Mouse (Mus musculus) E14TG2a.4 (cell line): ENCODE data around the gene Tes.

ENCODE experiments used
- H3K27me3 ChIP-seq: 2 replicates; pipeline ENCODE4 v1.6.1; 2014; ENCODE audit warnings: low read length, control low read depth; ENCODE audit not compliant: insufficient read depth
- H3K36me3 ChIP-seq: 2 replicates; pipeline ENCODE4 v1.6.1; 2014; ENCODE audit warnings: low read length, control low read depth; ENCODE audit not compliant: insufficient read depth
- H3K4me1 ChIP-seq: replicated peaks from 2 replicates; pipeline ENCODE4 v1.6.1; 2014; ENCODE audit warnings: low read depth, low read length, control low read depth
- H3K4me3 ChIP-seq: replicated peaks from 2 replicates; pipeline ENCODE4 v1.5.1; 2014; ENCODE audit warnings: mild to moderate bottlenecking, low read length
- H3K9me3 ChIP-seq: 2 replicates; pipeline ENCODE4 v1.6.1; 2014; ENCODE audit warnings: low read length, control low read depth
- CTCF ChIP-seq: conservative IDR thresholded peaks from 2 replicates; pipeline ENCODE4 v1.5.1; 2014; ENCODE audit warnings: low read length
- NANOG ChIP-seq: IDR thresholded peaks from 2 replicates; pipeline ENCODE4 v1.6.1; 2014; ENCODE audit warnings: borderline replicate concordance, low read length, mixed read lengths
- POU5F1 ChIP-seq: IDR thresholded peaks from 2 replicates; pipeline ENCODE4 v1.6.1; 2014; ENCODE audit warnings: low read length, borderline replicate concordance

The Tes gene

GRCm38 (mm10) chr6:17087485-17087884, 22.5 kb downstream of the Tes start:
- Histone ChIP-seq H3K27me3 (no peaks in the 10 kb centered on the region), H3K4me1 (no peaks in the 10 kb centered on the region), H3K36me3 (no peaks in the 10 kb centered on the region), H3K9me3 (no peaks in the 10 kb centered on the region), H3K4me3 (no peak overlapping the region)
- TF ChIP-seq NANOG = no peak
- TF ChIP-seq CTCF = peak; percentile 61

GRCm38 (mm10) chr6:17097301-17097700, 32.4 kb downstream of the Tes start:
- Histone ChIP-seq H3K27me3 (no peaks in the 10 kb centered on the region), H3K36me3 (no peaks in the 10 kb centered on the region), H3K4me3 (no peak overlapping the region), H3K4me1 (0 out of 2 replicates have a peak, but pooled peaks cover 5% of the 10 kb centered on the region), H3K9me3 (no peaks in the 10 kb centered on the region)
- no peak for TF ChIP-seq POU5F1
- TF ChIP-seq NANOG = no peak
- no peak for TF ChIP-seq CTCF

- no peak for TF ChIP-seq CTCF
- TF ChIP-seq POU5F1 = no peak
- no peak for TF ChIP-seq NANOG
- no peaks in the 10 kb centered on the region for H3K27me3 ChIP-seq
- no peaks in the 10 kb centered on the region for H3K9me3 ChIP-seq
- H3K4me3 ChIP-seq = 0 out of 2 replicates have a peak overlapping the region, but pooled peaks have one; percentile 35
- no peaks in the 10 kb centered on the region for H3K36me3 ChIP-seq
- H3K4me1 ChIP-seq = 0 out of 2 replicates have a peak, but pooled peaks cover 5% of the 10 kb centered on the region
Measured at GRCm38 (mm10) chr6:17098559-17098958, 33.6 kb downstream of the Tes start.

GRCm38 (mm10) chr6:17099477-17100130, 34.7 kb downstream of the Tes start:
- Histone ChIP-seq H3K36me3 (no peaks in the 10 kb centered on the region), H3K4me3 (no peak overlapping the region)
- TF ChIP-seq CTCF (no peak), NANOG (no peak), POU5F1 (no peak)

GRCm38 (mm10) chr6:17105714-17106113, 40.8 kb downstream of the Tes start:
- Histone ChIP-seq H3K4me3 (no peak overlapping the region), H3K27me3 (no peaks in the 10 kb centered on the region), H3K36me3 (no peaks in the 10 kb centered on the region), H3K9me3 (no peaks in the 10 kb centered on the region), H3K4me1 (no peaks in the 10 kb centered on the region)
- no peak for TF ChIP-seq NANOG
- peak; percentile 67 for TF ChIP-seq CTCF

More at GRCm38 (mm10) chr6:17099477-17100130, 34.7 kb downstream of the Tes start:
- Histone ChIP-seq H3K4me1 (0 out of 2 replicates have a peak, but pooled peaks cover 5% of the 10 kb centered on the region), H3K27me3 (no peaks in the 10 kb centered on the region), H3K9me3 (no peaks in the 10 kb centered on the region)

- H3K9me3 ChIP-seq = no peaks in the 10 kb centered on the region
- no peaks in the 10 kb centered on the region for H3K4me1 ChIP-seq
- no peak for TF ChIP-seq POU5F1
- no peak for TF ChIP-seq CTCF
- TF ChIP-seq NANOG = no peak
- H3K4me3 ChIP-seq = no peak overlapping the region
- H3K27me3 ChIP-seq = no peaks in the 10 kb centered on the region
- H3K36me3 ChIP-seq = no peaks in the 10 kb centered on the region
Measured at GRCm38 (mm10) chr6:17106493-17106892, 41.5 kb downstream of the Tes start.

GRCm38 (mm10) chr6:17109204-17109603, 44.3 kb downstream of the Tes start:
- H3K4me1 ChIP-seq = no peaks in the 10 kb centered on the region
- H3K4me3 ChIP-seq = no peak overlapping the region
- TF ChIP-seq CTCF (no peak), NANOG (no peak), POU5F1 (no peak)
- no peaks in the 10 kb centered on the region for H3K9me3 ChIP-seq
- H3K27me3 ChIP-seq = no peaks in the 10 kb centered on the region
- H3K36me3 ChIP-seq = no peaks in the 10 kb centered on the region

- Histone ChIP-seq H3K4me1 (no peaks in the 10 kb centered on the region), H3K27me3 (no peaks in the 10 kb centered on the region), H3K36me3 (no peaks in the 10 kb centered on the region), H3K4me3 (no peak overlapping the region), H3K9me3 (no peaks in the 10 kb centered on the region)
- TF ChIP-seq POU5F1 (no peak), CTCF (no peak), NANOG (no peak)
Measured at GRCm38 (mm10) chr6:17110564-17111100, 45.7 kb downstream of the Tes start.

GRCm38 (mm10) chr6:17112081-17112480, 47.1 kb downstream of the Tes start:
- no peaks in the 10 kb centered on the region for H3K27me3 ChIP-seq
- H3K4me3 ChIP-seq = no peak overlapping the region
- H3K9me3 ChIP-seq = no peaks in the 10 kb centered on the region
- TF ChIP-seq NANOG = no peak
- TF ChIP-seq POU5F1 = no peak
- TF ChIP-seq CTCF = no peak
- H3K4me1 ChIP-seq = no peaks in the 10 kb centered on the region
- H3K36me3 ChIP-seq = no peaks in the 10 kb centered on the region
